Mouse (Mus musculus) right cerebral cortex, postnatal 14 days (tissue): Measurements from ENCODE around the gene Olfr894.
"Not testable (repeated sequence)": the region's sequence is repeated elsewhere in the genome, so short reads cannot be mapped to it uniquely, and the experiment has no call there.

Experiments
- DNase-seq: peaks from one replicate; pipeline ENCODE4 v3.0.0; 2022

Gene Olfr894

GRCm38 (mm10) chr9:38217755-38218154 is at the start of gene Olfr894:
TSS of gene Olfr894 (plus strand) at chr9:38218055.
- DNase-seq: no peak

GRCm38 (mm10) chr9:38168341-38168740 is 49.5 kb upstream of the Olfr894 start:
- DNase-seq: not testable (repeated sequence)

GRCm38 (mm10) chr9:38180721-38181120 is 37.1 kb upstream of the Olfr894 start, which contains the start of gene Olfr891:
TSS of gene Olfr891 (minus strand) at chr9:38180821.
- no peak for DNase-seq

GRCm38 (mm10) chr9:38208065-38208464 is 9.8 kb upstream of the Olfr894 start, which contains the start of gene Olfr893:
TSS of gene Olfr893 (plus strand) at chr9:38208365.
- DNase-seq: no peak

- DNase-seq: no peak
Observed at GRCm38 (mm10) chr9:38252474-38252873, 34.6 kb downstream of the Olfr894 start, which contains the start of gene Olfr143. TSS of gene Olfr143 (plus strand) at chr9:38252774.

- no peak for DNase-seq
Observed at GRCm38 (mm10) chr9:38267551-38267950, 49.7 kb downstream of the Olfr894 start, which contains the start of gene Olfr895. TSS of gene Olfr895 (plus strand) at chr9:38267851.
